Mouse (Mus musculus): ENCODE results near the gene Gm17693. TPM values are rescaled to one million over a fixed set of nuclear protein-coding genes. Genes with fewer than 3 reads are reported as not detected.
"Not testable (repeated sequence)": the region's sequence is repeated elsewhere in the genome, so short reads cannot be mapped to it uniquely, and the experiment has no call there.

Gene Gm17693
- not detected in 2 replicates for polyA plus RNA-seq (2015; fragmentation: Nextera tagmentation; extraction: Ambion mirVana)

DNA sequence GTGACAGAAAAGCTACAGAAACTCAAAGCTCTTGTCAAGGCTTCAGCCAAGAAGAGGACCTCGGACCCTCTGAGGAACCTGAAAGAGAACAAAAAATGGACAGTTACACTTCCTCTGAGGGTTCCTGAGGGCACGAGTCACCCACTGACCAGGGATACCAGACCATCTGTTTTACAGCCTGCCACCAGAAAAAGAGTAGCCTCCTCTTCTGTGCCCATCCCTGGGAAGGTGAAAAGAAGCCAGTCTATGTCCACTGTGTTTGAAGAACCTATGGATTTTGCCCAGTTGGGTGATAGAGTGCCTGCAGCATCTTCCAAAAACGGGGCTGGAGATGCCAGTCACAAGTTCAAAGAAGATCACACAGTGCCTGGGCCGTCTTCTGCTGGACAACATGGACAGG, at the start of gene Gm17693:
TSS of gene Gm17693 (plus strand) at position 301 of the 400 bp plus-strand sequence.
- H3K9ac ChIP-seq; H3K4me2 ChIP-seq; ATAC-seq (ENCODE audit: insufficient number of reproducible peaks, insufficient read depth, low FRiP score, low TSS enrichment, low read depth); H3K36me3 ChIP-seq; H3K4me1 ChIP-seq; H3K9me3 ChIP-seq; H3K4me3 ChIP-seq; H3K27ac ChIP-seq; H3K27me3 ChIP-seq: not testable (repeated sequence)
- no CpG with 5 or more reads among the region's 4 CpGs for WGBS

Measured in embryonic facial prominence, embryonic 13.5 days (tissue).